Mouse (Mus musculus) kidney, adult 11 months (tissue): Measurements from ENCODE around the gene Kpna4.

ENCODE experiments used
- DNase-seq: peaks from one replicate; pipeline ENCODE4 v3.0.0; 2022

Kpna4 gene

DNA sequence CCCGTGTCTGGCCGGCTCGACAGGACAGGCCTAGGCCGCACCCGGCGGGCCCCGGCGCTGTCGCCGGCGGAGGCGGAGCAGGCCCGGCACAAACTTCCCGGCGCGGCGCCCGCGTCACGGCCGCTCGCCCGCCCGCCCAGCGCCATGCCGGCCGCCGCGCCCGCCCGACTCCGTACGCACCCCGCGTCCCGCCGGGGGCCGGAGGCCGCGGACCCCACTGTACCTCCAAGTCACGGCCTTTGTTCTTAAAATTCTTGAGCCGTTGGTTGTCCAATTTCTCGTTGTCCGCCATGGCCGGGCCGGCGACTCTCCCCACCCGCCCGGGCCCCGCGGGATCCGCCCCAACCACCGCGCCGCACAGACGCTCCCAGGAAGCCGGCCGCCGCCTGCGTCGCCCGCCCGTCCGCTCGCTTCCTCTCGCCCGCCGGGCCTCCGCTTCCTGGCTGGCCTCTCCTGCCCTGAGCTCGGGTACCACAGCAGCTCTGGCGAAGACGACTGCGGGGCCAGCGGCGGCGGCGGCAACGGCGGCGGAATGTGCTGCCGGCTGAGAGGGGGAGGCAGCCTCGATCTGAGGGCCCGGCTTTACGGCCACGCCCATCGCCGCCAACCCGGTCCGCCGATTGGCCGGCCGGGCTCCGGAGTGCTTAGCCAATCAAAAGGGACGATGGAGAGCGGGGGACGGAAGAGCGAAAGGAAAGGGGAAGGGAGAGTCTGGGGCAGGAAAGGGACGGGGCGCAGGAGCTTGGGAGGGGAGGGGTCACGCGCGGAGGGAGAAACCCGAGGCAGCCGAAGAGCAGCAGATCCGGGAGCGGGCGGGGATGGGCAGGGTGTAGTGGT, at the start of gene Kpna4:
TSS of gene Kpna4 (minus strand) at position 605 of the 837 bp plus-strand sequence.
- DNase-seq = peak; percentile 93

DNA sequence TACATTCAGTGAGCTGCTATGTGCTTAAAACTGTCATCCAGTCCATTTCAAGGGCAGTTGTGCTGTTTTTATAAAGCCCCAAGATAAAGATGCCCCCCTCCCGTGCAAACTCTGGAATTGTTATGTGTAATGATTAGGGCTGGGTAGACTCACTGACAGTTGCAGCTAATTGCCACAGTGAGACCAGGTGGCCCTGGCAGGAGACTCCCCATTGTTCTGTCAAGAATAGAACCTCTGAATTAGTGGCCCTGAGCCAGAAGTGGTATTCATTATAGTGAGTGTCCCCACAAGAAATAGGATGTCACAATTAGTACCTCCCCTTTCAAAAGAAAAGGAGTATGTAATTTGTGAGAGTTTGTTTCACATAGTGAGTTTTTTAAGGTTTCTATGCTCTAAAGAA, 48.3 kb upstream of the Kpna4 start:
- DNase-seq = no peak

- no peak for DNase-seq
These were observed 44.2 kb upstream of the Kpna4 start for GRCm38 (mm10) chr3:69171123-69171522.

- DNase-seq = no peak
These were observed 42.9 kb upstream of the Kpna4 start for GRCm38 (mm10) chr3:69169796-69170195.

DNA sequence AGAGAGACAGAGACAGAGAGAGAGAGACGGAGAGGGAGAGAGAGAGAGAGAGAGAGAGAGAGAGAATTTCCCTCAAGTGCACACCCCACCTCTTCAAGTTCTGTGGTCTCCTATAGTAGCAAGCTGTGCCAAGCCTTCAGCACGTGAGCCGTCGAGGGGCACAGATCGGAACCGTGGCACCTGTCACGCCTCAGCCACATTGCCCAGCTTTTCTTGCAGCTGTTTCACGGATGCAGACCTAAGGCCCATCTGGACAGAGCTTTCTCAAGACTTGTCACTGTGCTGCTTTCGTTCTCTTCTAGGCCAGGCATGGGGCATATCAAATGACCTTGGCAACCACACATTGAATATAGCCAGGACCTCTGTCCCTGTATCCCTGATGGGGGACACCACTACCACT, 41.8 kb upstream of the Kpna4 start:
- no peak for DNase-seq

- no peak for DNase-seq
These were observed 36.1 kb upstream of the Kpna4 start for GRCm38 (mm10) chr3:69163057-69163456.

GRCm38 (mm10) chr3:69160429-69160828, 33.5 kb upstream of the Kpna4 start:
- no peak for DNase-seq

- DNase-seq = no peak
These were observed 32.6 kb upstream of the Kpna4 start for GRCm38 (mm10) chr3:69159501-69159900.

DNA sequence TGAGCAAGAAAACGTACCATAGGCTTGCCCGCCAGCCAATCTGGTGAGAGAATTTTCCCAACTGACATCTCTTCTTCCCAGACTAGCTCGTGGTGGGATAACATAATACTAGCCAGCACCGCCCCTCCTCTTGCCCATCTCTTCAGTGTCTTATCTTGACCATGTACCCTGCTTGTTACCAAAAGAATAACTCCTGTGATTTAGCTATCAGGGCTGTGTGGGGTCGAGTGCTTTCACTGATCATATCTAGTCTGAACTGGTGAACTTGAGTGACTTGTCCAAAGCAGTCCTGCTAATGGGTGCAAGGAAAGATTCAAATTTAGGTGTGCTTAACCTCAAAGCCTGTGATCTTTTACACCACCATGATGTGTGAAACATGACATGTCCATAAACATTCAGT, 31.0 kb upstream of the Kpna4 start:
- no peak for DNase-seq

DNA sequence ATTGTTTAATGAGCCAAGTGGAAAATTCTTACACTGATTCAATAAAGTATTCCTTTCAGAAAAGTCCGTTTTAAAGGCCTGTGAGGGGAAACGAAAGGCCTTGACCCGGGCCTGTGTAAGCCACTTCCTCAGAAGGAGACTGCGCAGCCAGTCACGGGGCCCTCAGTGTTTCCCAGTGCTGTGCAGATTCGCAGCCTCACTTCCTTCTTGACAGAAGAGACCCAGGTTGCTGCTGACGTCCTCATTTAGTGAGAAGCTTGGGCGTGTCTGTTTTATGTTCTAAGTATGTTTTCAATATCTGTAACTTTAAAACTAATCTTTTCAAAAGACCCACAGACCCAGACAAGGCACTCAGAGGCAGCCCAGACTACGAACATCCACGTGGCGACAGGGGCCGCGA, 29.6 kb upstream of the Kpna4 start:
- DNase-seq = peak; percentile 9

- DNase-seq = no peak
These were observed 27.8 kb upstream of the Kpna4 start for GRCm38 (mm10) chr3:69154691-69155090.

GRCm38 (mm10) chr3:69150921-69151320, 24.0 kb upstream of the Kpna4 start:
- DNase-seq = no peak

DNA sequence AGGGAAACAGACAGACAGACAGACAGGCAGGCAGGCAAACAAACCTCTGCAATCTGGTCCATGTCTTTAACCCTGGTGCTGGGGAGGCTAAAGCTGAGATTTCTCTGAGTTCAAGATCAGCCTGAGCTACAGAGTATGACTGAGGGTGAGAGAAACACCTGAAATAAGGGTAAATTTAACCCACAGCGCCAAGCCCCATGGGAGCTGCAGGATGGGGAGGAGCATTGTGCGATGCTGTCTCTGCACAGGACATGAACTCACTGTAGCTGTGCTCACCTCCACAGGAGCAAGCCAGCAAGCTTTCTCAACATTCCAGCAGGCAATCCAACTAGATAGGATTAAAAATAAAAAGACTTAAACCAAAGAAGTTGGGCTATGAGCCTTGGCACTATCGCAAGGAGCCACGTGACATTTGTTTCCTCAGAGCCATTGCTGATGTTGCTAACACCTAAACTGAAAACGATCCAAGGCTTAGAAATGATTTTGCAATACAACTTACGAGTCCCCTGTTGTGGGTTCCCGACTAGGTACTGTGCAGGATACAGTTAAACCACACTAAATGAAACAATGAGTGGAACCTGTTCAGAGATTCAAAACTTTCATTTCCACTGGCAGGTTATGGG, 15.6 kb upstream of the Kpna4 start:
- no peak for DNase-seq

DNA sequence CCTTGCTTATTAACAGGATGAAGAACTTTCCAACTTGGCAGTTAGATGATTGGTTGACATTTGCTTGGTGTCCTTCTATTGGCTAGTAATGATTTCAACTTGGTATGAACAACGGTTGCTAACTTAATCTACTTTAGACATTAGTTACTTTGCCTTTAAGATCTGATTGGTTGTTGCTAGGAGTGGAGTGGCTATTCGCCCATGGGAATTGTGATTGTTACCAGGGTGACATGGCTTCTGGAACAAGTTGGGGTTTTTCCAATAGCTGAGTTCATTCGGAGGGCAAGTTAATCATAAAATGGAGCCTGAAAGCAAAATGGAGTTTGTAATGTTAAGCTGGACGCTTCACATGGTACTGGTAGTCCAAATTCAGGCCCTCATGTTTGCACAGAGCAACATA, 13.9 kb upstream of the Kpna4 start:
- peak; percentile 19 for DNase-seq

GRCm38 (mm10) chr3:69136059-69136458, 9.1 kb upstream of the Kpna4 start:
- no peak for DNase-seq

- DNase-seq = no peak
These were observed 4.1 kb upstream of the Kpna4 start for GRCm38 (mm10) chr3:69130973-69131372.

DNA sequence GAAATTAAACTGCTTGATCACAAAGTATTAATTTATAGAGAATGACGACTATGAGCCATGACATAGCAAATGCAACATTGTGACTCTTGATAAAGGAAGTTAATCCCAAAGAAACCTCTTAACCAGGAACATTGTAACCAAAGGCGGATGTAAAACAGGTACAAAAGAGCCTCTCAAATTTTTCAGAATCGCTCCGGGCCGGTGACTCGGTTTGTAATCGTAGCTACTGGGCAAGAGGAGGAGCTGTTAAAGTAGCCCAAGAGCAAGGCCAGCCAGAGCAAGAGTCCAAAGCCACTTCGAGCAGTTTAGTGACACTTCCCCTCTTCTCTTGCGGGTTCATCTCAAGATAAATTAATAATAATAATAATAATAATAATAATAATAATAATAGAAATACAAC, 780 bp upstream of the Kpna4 start:
- no peak for DNase-seq

GRCm38 (mm10) chr3:69127346-69127678, 399 bp upstream of the Kpna4 start:
- no peak for DNase-seq

DNA sequence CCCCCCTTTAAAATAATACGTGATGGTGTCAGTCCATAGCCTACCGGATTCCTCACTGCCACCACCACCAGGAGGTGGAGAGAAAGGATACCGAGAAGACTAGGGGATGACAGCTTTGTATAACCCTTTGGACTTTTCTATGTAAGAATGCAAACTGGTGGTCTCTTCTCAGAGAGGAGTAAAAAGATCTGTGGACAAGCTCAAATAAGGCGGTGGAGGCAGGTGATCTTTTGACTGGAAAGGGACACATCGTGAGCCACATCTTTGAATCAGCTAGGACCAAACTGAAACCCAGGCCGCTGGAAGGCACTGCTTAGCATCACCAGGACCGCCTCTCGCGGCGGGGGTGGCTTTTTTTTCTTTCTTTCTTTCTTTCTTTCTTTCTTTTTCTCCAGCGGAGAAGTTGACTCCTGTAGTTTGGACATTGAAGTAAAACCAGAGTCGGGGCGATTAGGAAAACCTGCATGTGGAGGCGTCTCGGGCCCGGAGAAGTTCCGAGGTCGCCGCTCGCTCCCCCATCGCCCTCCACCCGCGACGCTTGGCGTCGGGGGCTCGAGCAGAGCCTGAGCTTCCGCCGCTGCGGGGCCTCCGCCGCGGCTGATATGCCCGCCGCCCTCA, 913 bp downstream of the Kpna4 start:
- DNase-seq = peak; percentile 9

GRCm38 (mm10) chr3:69125461-69125860, 1.5 kb downstream of the Kpna4 start:
- no peak for DNase-seq

- DNase-seq = no peak
These were observed 8.1 kb downstream of the Kpna4 start for GRCm38 (mm10) chr3:69118827-69119226.

GRCm38 (mm10) chr3:69114760-69115159, 12.2 kb downstream of the Kpna4 start:
- DNase-seq = no peak

DNA sequence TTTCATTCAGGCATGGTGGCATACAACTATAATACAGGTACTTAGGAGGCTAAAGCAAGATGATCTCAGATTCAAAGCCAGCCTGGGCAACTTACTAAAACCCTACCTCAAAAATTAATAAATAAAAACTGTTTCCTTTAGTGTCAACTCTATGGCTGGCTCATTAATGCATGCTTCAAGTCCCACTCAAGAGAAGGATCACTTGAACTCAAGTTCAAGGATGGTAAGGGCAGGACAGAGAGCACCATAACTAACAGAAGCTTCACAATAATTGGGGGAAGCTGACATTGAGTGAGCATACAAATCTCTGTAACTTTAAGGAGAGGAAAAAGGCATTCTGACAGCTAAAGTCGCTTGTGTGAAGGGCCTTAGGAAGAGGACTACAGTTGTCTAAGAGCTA, 13.0 kb downstream of the Kpna4 start:
- DNase-seq = no peak

DNA sequence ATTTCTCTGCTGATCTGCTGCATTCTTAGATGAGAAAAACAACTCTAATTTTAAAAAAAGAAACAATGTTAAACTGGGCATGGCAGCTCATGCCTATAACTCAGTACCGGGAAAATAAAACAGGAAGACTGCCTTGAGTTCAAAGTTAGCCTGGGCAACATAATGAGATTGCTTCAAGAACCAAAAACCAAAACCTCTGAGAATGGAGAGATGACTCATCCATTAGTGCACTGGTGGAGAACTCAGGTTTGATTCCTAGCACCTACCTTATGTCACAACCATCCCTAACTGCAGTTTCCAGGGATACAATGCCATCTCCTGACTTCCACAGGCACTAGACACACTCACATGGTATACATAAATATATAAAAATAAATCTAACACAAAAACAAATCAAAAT, 17.8 kb downstream of the Kpna4 start:
- no peak for DNase-seq
